Mouse (Mus musculus) intestine, embryonic 14.5 days (tissue): ENCODE data around the gene Lrrk1. TPM values are rescaled to one million over a fixed set of nuclear protein-coding genes. Genes with fewer than 3 reads are reported as not detected.

Experiments
- ATAC-seq: fragments of 200-750 bp; cut with Nextera tagmentation; replicated peaks from 2 replicates; pipeline ENCODE4 v1.8.0; 2017; ENCODE audit warnings: low read depth, moderate number of reproducible peaks, moderate TSS enrichment, moderate library complexity; ENCODE audit not compliant: low FRiP score, low TSS enrichment
- DNase-seq: peaks from one replicate; pipeline ENCODE4 v3.0.0-alpha.2; 2018; ENCODE audit warnings: low spot score
- H3K27ac ChIP-seq: fragments of 300-500 bp; sonication (generic); 2 replicates; pipeline ENCODE4 v1.5.1; 2014; ENCODE audit warnings: low read depth, mild to moderate bottlenecking, control low read depth
- H3K27me3 ChIP-seq: fragments of 300-500 bp; sonication (generic); replicated peaks from 2 replicates; pipeline ENCODE4 v1.6.1; 2014; ENCODE audit warnings: low read length, control low read depth; ENCODE audit not compliant: control insufficient read depth, insufficient read depth
- H3K36me3 ChIP-seq: fragments of 300-500 bp; sonication (generic); 2 replicates; pipeline ENCODE4 v1.6.1; 2014; ENCODE audit warnings: low read length, control low read depth; ENCODE audit not compliant: control insufficient read depth, insufficient read depth
- H3K4me1 ChIP-seq: fragments of 300-500 bp; sonication (generic); replicated peaks from 2 replicates; pipeline ENCODE4 v1.6.1; 2014; ENCODE audit warnings: low read length, control low read depth, mixed read lengths; ENCODE audit not compliant: control insufficient read depth, insufficient read depth
- H3K4me2 ChIP-seq: fragments of 300-500 bp; sonication (generic); 2 replicates; pipeline ENCODE4 v1.6.1; 2014; ENCODE audit warnings: low read length
- H3K4me3 ChIP-seq: fragments of 300-500 bp; sonication (generic); 2 replicates; pipeline ENCODE4 v1.5.1; 2014; ENCODE audit warnings: low read depth, low read length, control low read depth, mixed read lengths
- H3K9ac ChIP-seq: fragments of 300-500 bp; sonication (generic); 2 replicates; pipeline ENCODE4 v1.6.1; 2014; ENCODE audit warnings: mild to moderate bottlenecking, low read length
- H3K9me3 ChIP-seq: fragments of 300-500 bp; sonication (generic); 2 replicates; pipeline ENCODE4 v1.6.1; 2016; ENCODE audit warnings: low read length, control low read depth; ENCODE audit not compliant: control insufficient read depth
- WGBS: fragments of 180-500 bp; shearing (Covaris S2); extraction: QIAGEN DNeasy Blood & Tissue Kit; methylation state at CpG from one replicate; pipeline ENCODE4 v1.1.7; 2014; 5-methylcytosine and 5-hydroxymethylcytosine counted together
- polyA plus RNA-seq: library from polyadenylated mRNA; unstranded; fragments of >200 nt; fragmentation: Nextera tagmentation; extraction: Ambion mirVana; gene quantifications from 2 replicates; pipeline ENCODE4 v1.2.1, GENCODE M21; 2014

The Lrrk1 gene
- polyA plus RNA-seq, 1 experiment from 2014 or later: 16.9 TPM

DNA sequence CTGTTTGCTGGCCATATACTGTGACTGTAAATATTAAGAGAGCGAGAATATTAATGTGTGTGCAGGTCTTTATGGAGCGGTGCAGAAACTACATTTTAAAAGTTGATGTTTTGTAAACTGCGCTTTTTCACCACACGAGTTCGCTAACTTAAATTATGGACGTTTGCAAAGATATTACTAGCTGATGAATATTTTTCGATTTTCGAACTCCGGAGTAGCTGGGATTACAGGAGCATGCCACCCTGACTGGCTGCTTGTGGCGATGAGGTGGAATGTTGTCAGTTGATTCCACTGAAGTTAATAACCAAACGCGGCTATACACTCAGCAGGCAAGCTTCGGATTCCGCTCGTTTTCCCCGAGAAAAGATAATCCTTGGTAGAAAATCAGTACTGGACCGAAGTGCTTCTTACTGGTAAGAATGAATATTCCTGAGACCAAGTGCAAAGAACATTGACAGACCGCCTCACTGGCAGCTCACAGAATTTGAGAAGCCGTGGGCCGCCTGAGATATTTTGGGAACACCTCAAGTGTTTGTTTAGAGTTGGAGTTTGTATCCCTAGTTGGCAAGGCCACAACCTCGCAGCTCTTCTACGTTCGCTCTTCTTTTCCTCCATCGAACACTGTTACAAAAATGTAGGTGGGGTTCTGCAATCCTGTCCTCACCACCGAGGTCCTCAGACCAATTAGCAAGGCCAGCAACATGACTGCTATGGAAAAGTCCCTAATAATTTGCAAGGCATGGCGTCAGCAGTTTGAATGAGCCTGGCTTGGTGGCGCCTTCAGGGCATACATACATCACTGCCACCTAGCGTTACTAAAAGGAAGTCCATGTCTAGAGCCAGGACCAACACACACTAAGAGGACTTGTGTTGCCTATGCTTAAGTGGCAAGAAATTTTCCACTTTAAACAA, 727 bp upstream of the Lrrk1 start:
- H3K27me3 ChIP-seq: no peaks in the 10 kb centered on the region
- ATAC-seq (peak; percentile 72), DNase-seq (peak; percentile 79)
- H3K36me3 ChIP-seq: no peaks in the 10 kb centered on the region
- WGBS: 12% methylated on average over 28 of the region's 28 CpGs
- 0 out of 2 replicates have a peak overlapping the region, but pooled peaks have one; percentile 66 for H3K27ac ChIP-seq
- peak overlapping the region; percentile 89 for H3K9ac ChIP-seq
- peak overlapping the region; percentile 92 for H3K4me2 ChIP-seq
- H3K9me3 ChIP-seq: no peaks in the 10 kb centered on the region
- H3K4me3 ChIP-seq: peak overlapping the region; percentile 71
- H3K4me1 ChIP-seq: peaks cover 14% of the 10 kb centered on the region; the same call in 1 of the 2 replicates

DNA sequence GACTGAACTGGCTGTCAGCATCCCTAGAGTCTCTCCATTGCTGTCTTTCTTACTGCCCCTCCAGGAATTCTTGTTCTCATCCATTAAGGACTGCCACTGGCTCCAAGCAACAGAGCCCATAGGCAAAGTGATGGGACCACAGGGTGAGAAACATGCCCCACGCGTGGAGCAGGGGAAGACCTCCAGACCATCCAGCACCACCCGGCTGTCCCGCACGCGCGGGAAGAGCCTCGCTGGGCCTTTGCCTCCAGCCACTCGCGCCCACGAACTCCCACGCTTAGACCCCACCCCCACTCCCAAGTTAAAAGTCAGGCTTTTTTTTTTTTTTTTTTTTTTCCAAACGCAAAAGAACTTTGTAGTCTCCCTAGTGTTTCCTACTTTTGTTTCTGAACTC, 734 bp downstream of the Lrrk1 start:
- DNase-seq (no peak), ATAC-seq (peak; percentile 14; the same call in 1 of the 2 replicates)
- Histone ChIP-seq H3K4me2 (peak overlapping the region; percentile 92), H3K27ac (peak overlapping the region; percentile 66; the same call in 1 of the 2 replicates), H3K36me3 (no peaks in the 10 kb centered on the region), H3K9me3 (no peaks in the 10 kb centered on the region), H3K9ac (peak overlapping the region; percentile 89), H3K27me3 (no peaks in the 10 kb centered on the region), H3K4me3 (peak overlapping the region; percentile 71), H3K4me1 (peaks cover 14% of the 10 kb centered on the region; the same call in 1 of the 2 replicates)
- WGBS: 2% methylated on average over 13 of the region's 13 CpGs

DNA sequence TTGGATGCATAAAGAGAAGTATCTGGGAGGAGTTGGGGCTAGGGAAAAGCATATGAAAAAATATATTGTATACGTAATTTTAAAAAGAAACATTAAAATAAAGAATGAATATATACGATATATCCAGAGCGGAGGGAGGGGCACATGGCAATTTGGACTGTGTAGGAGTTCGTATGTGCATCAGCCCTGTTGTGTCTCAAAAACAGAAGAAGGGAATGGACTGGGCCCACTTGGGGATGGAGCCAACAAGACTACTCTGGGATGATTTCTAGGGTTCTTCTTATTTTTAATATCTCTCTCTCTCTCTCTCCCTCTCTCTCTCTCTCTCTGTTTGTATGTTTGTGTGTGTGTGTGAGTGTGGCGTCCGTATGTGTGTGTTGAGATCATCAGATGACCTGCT, 1.7 kb downstream of the Lrrk1 start:
- no peak for ATAC-seq
- no peak overlapping the region for H3K4me2 ChIP-seq
- no peak overlapping the region for H3K4me3 ChIP-seq
- no peaks in the 10 kb centered on the region for H3K27me3 ChIP-seq
- no peak overlapping the region for H3K27ac ChIP-seq
- peaks cover 14% of the 10 kb centered on the region; the same call in 1 of the 2 replicates for H3K4me1 ChIP-seq
- no peaks in the 10 kb centered on the region for H3K36me3 ChIP-seq
- DNase-seq: no peak
- H3K9ac ChIP-seq: no peak overlapping the region
- 95% methylated on average over 6 of the region's 6 CpGs for WGBS
- H3K9me3 ChIP-seq: no peaks in the 10 kb centered on the region

DNA sequence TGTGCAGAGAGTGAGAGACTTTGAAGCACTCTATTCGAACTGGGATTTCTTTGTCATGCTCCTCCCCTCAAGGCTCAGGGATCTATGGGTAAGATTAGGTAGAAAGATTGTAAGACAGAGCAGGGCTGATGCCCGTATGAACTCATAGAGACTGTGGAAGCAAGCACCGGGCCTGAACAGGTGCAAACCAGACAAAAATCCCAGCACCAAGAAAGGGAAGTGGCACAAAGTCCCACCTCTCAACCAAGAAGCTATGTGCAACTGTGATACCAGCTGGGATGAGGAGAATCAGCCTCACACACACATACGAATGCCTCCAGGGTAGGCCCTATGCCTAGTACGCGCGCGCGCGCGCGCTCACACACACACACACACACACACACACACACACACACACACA, 2.3 kb downstream of the Lrrk1 start:
- Histone ChIP-seq H3K9me3 (no peaks in the 10 kb centered on the region), H3K27ac (no peak overlapping the region), H3K4me1 (peaks cover 14% of the 10 kb centered on the region; the same call in 1 of the 2 replicates), H3K9ac (no peak overlapping the region), H3K36me3 (peaks cover 1% of the 10 kb centered on the region; the same call in 1 of the 2 replicates), H3K4me3 (no peak overlapping the region), H3K27me3 (no peaks in the 10 kb centered on the region), H3K4me2 (no peak overlapping the region)
- no peak for ATAC-seq
- 94% methylated on average over 12 of the region's 12 CpGs for WGBS
- no peak for DNase-seq

DNA sequence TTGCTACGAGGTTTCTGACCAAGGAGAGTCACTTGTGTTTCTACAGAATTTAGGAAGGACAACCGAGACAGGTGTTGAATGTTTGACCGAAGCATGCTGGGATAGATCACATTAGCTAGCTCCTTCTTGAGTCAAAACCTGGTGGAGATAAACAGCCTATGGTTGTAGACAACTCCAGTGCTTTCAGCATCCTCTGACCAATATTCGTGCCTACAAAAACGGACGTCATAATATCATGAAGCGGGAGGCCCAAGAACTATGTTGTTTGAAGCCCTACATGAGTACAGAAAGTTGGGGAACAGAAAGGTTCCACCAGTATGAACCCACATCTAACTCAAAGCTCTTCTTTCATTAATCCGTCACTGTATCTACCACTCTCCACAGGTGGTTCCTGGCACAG, 3.3 kb downstream of the Lrrk1 start:
- 91% methylated on average over 8 of the region's 8 CpGs for WGBS
- H3K4me1 ChIP-seq: peaks cover 14% of the 10 kb centered on the region; the same call in 1 of the 2 replicates
- DNase-seq: no peak
- ATAC-seq: no peak
- H3K36me3 ChIP-seq: peaks cover 2% of the 10 kb centered on the region; the same call in 1 of the 2 replicates
- no peak overlapping the region for H3K4me2 ChIP-seq
- H3K27me3 ChIP-seq: no peaks in the 10 kb centered on the region
- no peaks in the 10 kb centered on the region for H3K9me3 ChIP-seq
- no peak overlapping the region for H3K9ac ChIP-seq
- no peak overlapping the region for H3K4me3 ChIP-seq
- no peak overlapping the region for H3K27ac ChIP-seq

DNA sequence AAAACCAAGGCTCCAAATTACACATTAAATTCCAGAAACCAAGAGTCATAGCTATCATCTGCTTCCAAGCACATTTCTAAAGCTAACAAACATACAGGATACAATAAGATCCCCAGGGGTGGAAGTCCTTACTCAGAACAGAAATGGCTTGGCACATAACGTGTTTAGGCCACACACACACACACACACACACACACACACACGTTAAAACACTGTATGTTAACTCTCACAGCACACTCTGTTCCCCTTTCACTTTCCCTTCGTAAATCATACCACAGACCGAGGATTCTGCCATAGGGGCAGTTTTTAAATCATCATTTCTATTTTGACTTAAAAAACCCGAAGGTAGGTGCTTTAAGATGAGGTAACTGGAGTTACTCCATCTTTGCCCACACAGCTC, 3.9 kb downstream of the Lrrk1 start:
- Histone ChIP-seq H3K4me3 (no peak overlapping the region), H3K27ac (no peak overlapping the region), H3K9ac (no peak overlapping the region), H3K4me1 (peaks cover 14% of the 10 kb centered on the region; the same call in 1 of the 2 replicates), H3K4me2 (no peak overlapping the region), H3K27me3 (no peaks in the 10 kb centered on the region), H3K36me3 (peaks cover 7% of the 10 kb centered on the region; the same call in 1 of the 2 replicates), H3K9me3 (no peaks in the 10 kb centered on the region)
- ATAC-seq: no peak
- no peak for DNase-seq
- 55% methylated on average over 5 of the region's 5 CpGs for WGBS

DNA sequence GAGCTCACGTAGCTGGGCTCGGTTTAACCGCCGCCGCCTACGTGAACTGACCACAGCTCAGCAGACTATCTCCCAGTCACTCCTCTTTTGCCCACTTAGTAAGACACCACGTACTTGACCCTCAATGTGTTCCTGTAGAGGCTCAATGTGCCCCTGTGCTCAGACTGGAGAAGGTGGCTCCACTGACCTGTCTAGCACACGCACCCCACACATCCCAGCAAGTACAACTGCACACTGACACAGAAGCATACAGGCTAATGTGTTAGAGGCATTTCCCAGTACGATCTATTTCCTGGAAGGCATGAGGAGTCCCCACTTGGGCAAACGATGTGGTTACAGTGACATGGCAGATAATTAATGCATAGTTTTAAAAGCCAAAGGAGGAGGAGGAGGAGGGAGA, 11.6 kb downstream of the Lrrk1 start:
- peaks cover 11% of the 10 kb centered on the region; the same call in 1 of the 2 replicates for H3K36me3 ChIP-seq
- H3K27me3 ChIP-seq: no peaks in the 10 kb centered on the region
- DNase-seq (no peak), ATAC-seq (no peak)
- no peak overlapping the region for H3K4me3 ChIP-seq
- no peak overlapping the region for H3K4me2 ChIP-seq
- no peaks in the 10 kb centered on the region for H3K4me1 ChIP-seq
- no peak overlapping the region for H3K9ac ChIP-seq
- WGBS: 80% methylated on average over 10 of the region's 10 CpGs
- H3K27ac ChIP-seq: no peak overlapping the region
- no peaks in the 10 kb centered on the region for H3K9me3 ChIP-seq

DNA sequence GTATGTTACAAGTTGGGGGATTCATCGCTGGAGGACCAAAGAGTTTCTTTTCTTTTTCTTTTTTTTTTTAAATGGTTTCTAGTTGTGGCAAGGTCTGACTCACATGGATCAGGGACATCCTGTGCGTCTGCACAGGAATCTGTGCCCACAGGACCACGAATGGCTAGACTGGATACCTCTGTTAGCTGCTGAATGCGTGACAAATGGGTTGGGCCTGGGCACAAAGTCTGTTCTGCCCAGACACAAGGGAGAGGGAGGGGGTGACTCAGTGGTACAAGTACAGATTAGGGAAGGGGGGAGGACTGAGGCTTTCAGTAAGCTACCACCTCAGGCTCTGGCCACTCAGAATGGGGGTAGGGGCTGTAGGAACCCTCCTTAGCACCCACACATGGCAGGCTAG, 12.4 kb downstream of the Lrrk1 start:
- 94% methylated on average over 4 of the region's 4 CpGs for WGBS
- H3K27me3 ChIP-seq: no peaks in the 10 kb centered on the region
- DNase-seq (no peak), ATAC-seq (no peak)
- H3K4me2 ChIP-seq: no peak overlapping the region
- no peak overlapping the region for H3K4me3 ChIP-seq
- H3K36me3 ChIP-seq: peaks cover 9% of the 10 kb centered on the region; the same call in 1 of the 2 replicates
- H3K4me1 ChIP-seq: peaks cover 4% of the 10 kb centered on the region; the same call in 1 of the 2 replicates
- H3K9me3 ChIP-seq: no peaks in the 10 kb centered on the region
- no peak overlapping the region for H3K9ac ChIP-seq
- H3K27ac ChIP-seq: no peak overlapping the region
